Mouse (Mus musculus) layer of hippocampus, adult 8-10 months (tissue): ENCODE results near the gene Efcc1. TPM values are rescaled to one million over a fixed set of nuclear protein-coding genes. Genes with fewer than 3 reads are reported as not detected.
"Not testable (repeated sequence)": the region's sequence is repeated elsewhere in the genome, so short reads cannot be mapped to it uniquely, and the experiment has no call there.

Experiments
- DNase-seq, 2 experiments: peaks; one replicate each; pipeline ENCODE4 v3.0.0; 2022; ENCODE audit warnings: low spot score in 2 of 2
- total RNA-seq, 4 experiments: library from RNA; stranded (reverse); gene quantifications; 2 replicates each; pipeline ENCODE4 v1.2.4; 2022

Efcc1 gene
- total RNA-seq, 4 experiments from 2014 or later: 4.6 to 9.4 (median 5.8) TPM

GRCm38 (mm10) chr6:87743281-87743680 is 12.6 kb downstream of the Efcc1 start:
- no peak for DNase-seq

- DNase-seq: no peak
Observed at GRCm38 (mm10) chr6:87744632-87745031, 14.0 kb downstream of the Efcc1 start.

- no peak for DNase-seq
Observed at GRCm38 (mm10) chr6:87745301-87745700, 14.6 kb downstream of the Efcc1 start.

GRCm38 (mm10) chr6:87746059-87746458 is 15.4 kb downstream of the Efcc1 start:
- DNase-seq: no peak

GRCm38 (mm10) chr6:87746849-87747248 is 16.2 kb downstream of the Efcc1 start:
- no peak for DNase-seq

GRCm38 (mm10) chr6:87748078-87748477 is 17.4 kb downstream of the Efcc1 start:
- no peak for DNase-seq

- no peak for DNase-seq
Observed at GRCm38 (mm10) chr6:87748531-87748930, 17.9 kb downstream of the Efcc1 start.

- DNase-seq: no peak
Observed at GRCm38 (mm10) chr6:87750184-87750910, 19.7 kb downstream of the Efcc1 start.

- DNase-seq: no peak
Observed at GRCm38 (mm10) chr6:87751574-87751973, 20.9 kb downstream of the Efcc1 start.

GRCm38 (mm10) chr6:87755196-87755595 is 24.5 kb downstream of the Efcc1 start:
- no peak for DNase-seq

- no peak for DNase-seq
Observed at GRCm38 (mm10) chr6:87756896-87757295, 26.2 kb downstream of the Efcc1 start.

GRCm38 (mm10) chr6:87759404-87759803 is 28.7 kb downstream of the Efcc1 start:
- no peak for DNase-seq

GRCm38 (mm10) chr6:87759850-87760249 is 29.2 kb downstream of the Efcc1 start:
- no peak for DNase-seq

GRCm38 (mm10) chr6:87762161-87762560 is 31.5 kb downstream of the Efcc1 start:
- no peak for DNase-seq

GRCm38 (mm10) chr6:87763376-87764280 is 33.0 kb downstream of the Efcc1 start:
- DNase-seq: no peak

GRCm38 (mm10) chr6:87764296-87764695 is 33.6 kb downstream of the Efcc1 start:
- not testable (repeated sequence) for DNase-seq

- DNase-seq: no peak
Observed at GRCm38 (mm10) chr6:87770626-87771025, 40.0 kb downstream of the Efcc1 start.

GRCm38 (mm10) chr6:87774466-87774865 is 43.8 kb downstream of the Efcc1 start:
- DNase-seq: no peak

- DNase-seq: no peak
Observed at GRCm38 (mm10) chr6:87774909-87775308, 44.2 kb downstream of the Efcc1 start.

- no peak for DNase-seq
Observed at GRCm38 (mm10) chr6:87775588-87776245, 45.0 kb downstream of the Efcc1 start.

GRCm38 (mm10) chr6:87776663-87777062 is 46.0 kb downstream of the Efcc1 start:
- no peak for DNase-seq

- DNase-seq: no peak
Observed at GRCm38 (mm10) chr6:87777842-87778241, 47.2 kb downstream of the Efcc1 start, which contains the start of gene Gp9. Gp9 (plus strand) TSS chr6:87778072.
